Mouse (Mus musculus) G1E (cell line): Measurements from ENCODE around the gene 1110059E24Rik. TPM values are rescaled to one million over a fixed set of nuclear protein-coding genes. Genes with fewer than 3 reads are reported as not detected.
"Not testable (repeated sequence)": the region's sequence is repeated elsewhere in the genome, so short reads cannot be mapped to it uniquely, and the experiment has no call there.

Experiments used
- ATAC-seq: 2 replicates; pipeline ENCODE4 v1.8.0; 2016; ENCODE audit warnings: mild to moderate bottlenecking; ENCODE audit not compliant: insufficient number of reproducible peaks, poor library complexity, low FRiP score, severe bottlenecking; ENCODE audit errors: extremely low read depth
- DNase-seq: peaks from one replicate; pipeline ENCODE4 v3.0.0; 2012; ENCODE audit warnings: low spot score
- H3K27me3 ChIP-seq: 2 replicates; pipeline ENCODE4 v1.6.1; 2012; ENCODE audit warnings: mild to moderate bottlenecking, low read length, inconsistent platforms; ENCODE audit not compliant: insufficient read depth
- H3K36me3 ChIP-seq: replicated peaks from 2 replicates; pipeline ENCODE3; 2012; ENCODE audit warnings: mild to moderate bottlenecking, inconsistent platforms
- H3K4me1 ChIP-seq: 2 replicates; pipeline ENCODE4 v1.6.1; 2012; ENCODE audit warnings: low read depth, low read length, inconsistent platforms, mixed read lengths; ENCODE audit not compliant: insufficient read depth
- H3K4me3 ChIP-seq: 2 replicates; pipeline ENCODE4 v1.5.1; 2012; ENCODE audit warnings: low read depth, mild to moderate bottlenecking, inconsistent platforms, low read length, moderate library complexity, mixed read lengths
- H3K9me3 ChIP-seq: replicated peaks from 2 replicates; pipeline ENCODE4 v1.6.1; 2012; ENCODE audit warnings: inconsistent platforms
- CTCF ChIP-seq: IDR thresholded peaks from 2 replicates; pipeline ENCODE4 v1.5.1; 2012; ENCODE audit warnings: low read depth, low read length, inconsistent platforms, mixed read lengths
- GATA1 ChIP-seq: IDR thresholded peaks from 2 replicates; pipeline ENCODE4 v1.6.1; 2012; ENCODE audit warnings: borderline replicate concordance, low read length, inconsistent platforms, mixed read lengths
- GATA2 ChIP-seq: IDR thresholded peaks from 2 replicates; pipeline ENCODE4 v1.6.1; 2012; ENCODE audit warnings: low read depth, low read length, inconsistent platforms, borderline replicate concordance
- POLR2AphosphoS5 ChIP-seq: IDR thresholded peaks from 2 replicates; pipeline ENCODE4 v1.6.1; 2012; ENCODE audit warnings: low read depth, low read length, inconsistent platforms; ENCODE audit not compliant: insufficient replicate concordance
- TAL1 ChIP-seq: conservative IDR thresholded peaks from 2 replicates; pipeline ENCODE4 v1.6.1; 2012; ENCODE audit warnings: low read depth, low read length, inconsistent platforms, mixed read lengths
- polyA plus RNA-seq: library from polyadenylated mRNA; stranded (reverse); fragments of >175 nt; gene quantifications from 2 replicates; pipeline ENCODE4 v1.2.3, GENCODE M21; 2012
- total RNA-seq, 2 experiments: library from RNA; stranded (forward) in 1 of 2; stranded (reverse) in 1 of 2; fragments of 200-1000 nt in 1 of 2; fragments of >200 nt in 1 of 2; fragmentation: Nextera tagmentation in 1 of 2; gene quantifications; 2 replicates each; pipeline ENCODE4 v1.2.3; 2014 to 2017

Gene 1110059E24Rik
- total and polyA plus RNA-seq, 3 experiments, result 0.94 to 41.1 (median 23.9) TPM

- ATAC-seq, result no peak
- DNase-seq, result no peak
- Histone ChIP-seq H3K9me3 (no peaks in the 10 kb centered on the region), H3K4me3 (no peak overlapping the region), H3K36me3 (peaks cover 14% of the 10 kb centered on the region), H3K4me1 (no peaks in the 10 kb centered on the region), H3K27me3 (no peaks in the 10 kb centered on the region)
- TF ChIP-seq GATA2 (no peak), CTCF (no peak), POLR2AphosphoS5 (no peak), TAL1 (no peak), GATA1 (no peak)
Observed at GRCm38 (mm10) chr19:21610240-21610639, 42.5 kb downstream of the 1110059E24Rik start.

- Histone ChIP-seq H3K36me3 (peaks cover 8% of the 10 kb centered on the region), H3K4me1 (peaks cover 3% of the 10 kb centered on the region; the same call in 1 of the 2 replicates), H3K9me3 (no peaks in the 10 kb centered on the region), H3K27me3 (no peaks in the 10 kb centered on the region), H3K4me3 (no peak overlapping the region)
- no peak for ATAC-seq
- no peak for DNase-seq
- TF ChIP-seq POLR2AphosphoS5 (no peak), GATA1 (no peak)
Observed at GRCm38 (mm10) chr19:21605294-21605693, 47.5 kb downstream of the 1110059E24Rik start.

GRCm38 (mm10) chr19:21603836-21604235, 48.9 kb downstream of the 1110059E24Rik start:
- no peaks in the 10 kb centered on the region for H3K27me3 ChIP-seq
- no peak for ATAC-seq
- no peaks in the 10 kb centered on the region for H3K9me3 ChIP-seq
- TF ChIP-seq CTCF (no peak), GATA2 (no peak), POLR2AphosphoS5 (no peak), TAL1 (no peak)
- no peak overlapping the region for H3K4me3 ChIP-seq
- peaks cover 6% of the 10 kb centered on the region for H3K36me3 ChIP-seq
- DNase-seq, result no peak
- peaks cover 3% of the 10 kb centered on the region for H3K4me1 ChIP-seq

DNA sequence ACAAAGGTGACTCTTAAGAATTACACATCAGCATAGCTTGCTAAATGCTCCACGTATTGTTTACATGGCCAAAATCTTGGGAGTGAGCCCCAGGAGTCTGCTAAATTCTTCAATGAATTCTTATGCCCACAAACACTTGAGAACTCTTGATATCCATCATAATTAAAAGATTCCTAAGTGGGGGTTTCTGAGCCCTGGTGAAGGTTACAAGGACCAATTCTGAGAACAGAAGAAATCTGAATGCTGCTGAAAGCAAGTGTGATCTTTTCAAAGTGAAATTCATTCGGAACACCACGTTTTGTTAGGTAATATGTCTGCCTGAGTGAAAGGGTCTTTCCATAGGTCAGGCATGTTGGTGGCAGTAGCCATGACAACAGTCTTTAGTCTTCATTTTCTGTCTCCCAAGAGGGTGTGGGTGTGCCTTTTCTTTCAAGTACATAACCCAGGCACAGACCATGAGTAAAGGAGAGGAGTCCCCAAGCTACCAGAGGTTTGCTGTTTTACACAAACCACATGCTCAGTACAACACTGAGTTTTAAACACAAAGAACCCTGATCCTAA, 51.2 kb downstream of the 1110059E24Rik start:
- H3K36me3 ChIP-seq, result peaks cover 10% of the 10 kb centered on the region
- H3K9me3 ChIP-seq, result no peaks in the 10 kb centered on the region
- H3K4me3 ChIP-seq, result no peak overlapping the region
- ATAC-seq (no peak), DNase-seq (no peak)
- H3K27me3 ChIP-seq, result no peaks in the 10 kb centered on the region
- TF ChIP-seq GATA1 (no peak), TAL1 (no peak), GATA2 (no peak), POLR2AphosphoS5 (no peak), CTCF (no peak)
- peaks cover 3% of the 10 kb centered on the region for H3K4me1 ChIP-seq

DNA sequence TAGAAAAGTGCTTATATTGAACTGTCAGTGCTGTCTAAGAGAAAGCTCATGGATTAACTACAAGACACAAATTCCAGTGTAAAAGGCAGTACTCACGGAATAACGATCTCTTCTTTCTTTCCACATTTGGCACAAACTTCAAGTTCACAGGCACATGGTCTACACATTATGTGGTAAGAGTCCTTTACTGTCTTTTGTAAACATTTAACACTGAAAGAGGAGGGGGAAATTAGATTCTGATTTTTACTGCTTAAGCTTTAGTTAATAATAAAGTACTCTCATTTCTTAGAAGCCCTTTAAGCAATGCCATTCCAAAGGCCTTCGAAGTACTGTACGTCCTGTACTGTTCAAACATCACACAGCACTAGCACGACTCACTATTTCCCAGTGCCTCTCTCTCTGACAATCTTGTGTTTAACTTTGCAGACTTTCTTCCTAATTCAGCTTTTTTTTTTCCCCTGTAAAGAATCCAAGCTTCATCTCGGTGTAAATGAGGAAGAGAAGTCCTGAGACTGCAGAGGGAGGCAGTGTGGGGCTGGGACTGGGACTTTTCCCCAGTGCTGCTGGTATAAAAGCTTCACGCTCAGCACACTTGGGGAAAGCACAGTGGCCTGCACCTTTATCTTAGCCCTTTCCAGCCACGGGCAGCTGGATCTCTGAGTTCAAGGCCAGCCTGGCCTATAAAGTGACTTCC, 54.0 kb downstream of the 1110059E24Rik start:
- Histone ChIP-seq H3K4me1 (peaks cover 1% of the 10 kb centered on the region), H3K4me3 (no peak overlapping the region), H3K27me3 (no peaks in the 10 kb centered on the region), H3K9me3 (no peaks in the 10 kb centered on the region), H3K36me3 (peaks cover 16% of the 10 kb centered on the region)
- ATAC-seq (no peak), DNase-seq (no peak)
- no peak for TF ChIP-seq GATA2
- no peak for TF ChIP-seq TAL1
- TF ChIP-seq GATA1, result no peak
- TF ChIP-seq POLR2AphosphoS5, result no peak
- no peak for TF ChIP-seq CTCF

GRCm38 (mm10) chr19:21594676-21595075, 58.1 kb downstream of the 1110059E24Rik start:
- no peaks in the 10 kb centered on the region for H3K9me3 ChIP-seq
- no peaks in the 10 kb centered on the region for H3K27me3 ChIP-seq
- no peak for DNase-seq
- H3K4me1 ChIP-seq, result no peaks in the 10 kb centered on the region; the same call in 1 of the 2 replicates
- no peak for ATAC-seq
- TF ChIP-seq CTCF, result no peak
- no peak for TF ChIP-seq TAL1
- no peak for TF ChIP-seq POLR2AphosphoS5
- no peak for TF ChIP-seq GATA2
- TF ChIP-seq GATA1, result no peak
- H3K36me3 ChIP-seq, result peaks cover 16% of the 10 kb centered on the region
- H3K4me3 ChIP-seq, result no peak overlapping the region

- H3K27me3 ChIP-seq, H3K4me3 ChIP-seq, H3K9me3 ChIP-seq, H3K4me1 ChIP-seq, DNase-seq, ATAC-seq: not testable (repeated sequence)
- H3K36me3 ChIP-seq, result peaks cover 11% of the 10 kb centered on the region
Observed at GRCm38 (mm10) chr19:21592216-21592615, 60.6 kb downstream of the 1110059E24Rik start.
